In the genomic region with DNA sequence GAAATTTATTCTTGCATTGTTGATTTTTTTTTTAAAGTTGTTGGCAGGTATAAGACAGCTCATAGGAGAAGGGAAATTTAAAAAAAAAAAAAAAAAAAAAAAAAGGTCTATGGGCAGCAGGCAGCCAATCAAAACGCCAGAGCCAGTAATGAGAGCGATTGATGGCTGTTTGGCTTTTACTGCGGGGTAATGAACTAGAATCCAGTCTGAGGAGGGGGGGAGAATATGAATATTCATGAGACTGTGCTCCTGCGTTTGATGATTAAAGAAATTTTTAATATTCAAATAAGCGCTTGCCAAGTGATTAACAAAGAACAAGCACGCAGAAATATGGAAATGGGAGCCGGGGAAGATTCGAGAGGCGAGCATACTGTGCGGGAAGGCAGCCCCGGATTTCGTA, we compare ENCODE assay signal across 21 mouse cellular contexts. TPM values are rescaled to one million over a fixed set of nuclear protein-coding genes. Genes with fewer than 3 reads are reported as not detected.
DNase-seq lines count a peak whose midpoint lies in the region; ATAC-seq and TF ChIP-seq lines count a peak whose summit lies in the region.
"Had no signal": no experiment of that assay in that cellular context is flagged by ENCODE, and none has a peak within 500 bp of the region (broad histone marks: within the 10 kb centered on the region; RNA-seq: fewer than 3 reads in every experiment).

No protein-coding gene starts in this region.

- H3K27ac ChIP-seq in midbrain, embryonic 12.5 days (replicated peaks): 0 out of 2 replicates have a peak overlapping the region, but pooled peaks have one; percentile 61
- H3K27ac ChIP-seq in midbrain, embryonic 10.5 days (replicated peaks): no peak overlapping the region
- peak overlapping the region; percentile 89 for H3K27ac ChIP-seq in forebrain, embryonic 14.5 days (ENCODE audit: low read depth, low read length)
- peak overlapping the region; percentile 59; the same call in 1 of the 2 replicates for H3K27ac ChIP-seq in hindbrain, embryonic 16.5 days (ENCODE audit: low read depth, low read length)
- H3K27ac ChIP-seq in neural tube, embryonic 14.5 days (ENCODE audit: low read depth, low read length): peak overlapping the region; percentile 74; the same call in 1 of the 2 replicates
- no peak overlapping the region for H3K27ac ChIP-seq in heart, adult 2 months
- H3K27ac ChIP-seq: embryonic facial prominence, embryonic 10.5 days; heart, embryonic 13.5 days; liver, embryonic 14.5 days had no signal

- no peak for TF ChIP-seq CTCF in heart, adult 2 months (IDR thresholded peaks at IDR 0.05)

- no peak overlapping the region for H3K4me3 ChIP-seq in midbrain, embryonic 12.5 days
- H3K4me3 ChIP-seq in midbrain, embryonic 10.5 days: no peak overlapping the region
- H3K4me3 ChIP-seq in forebrain, embryonic 14.5 days (ENCODE audit: low read depth, low read length): no peak overlapping the region
- no peak overlapping the region for H3K4me3 ChIP-seq in hindbrain, embryonic 16.5 days (ENCODE audit: low read length)
- H3K4me3 ChIP-seq in neural tube, embryonic 14.5 days (ENCODE audit: low read depth, low read length): no peak overlapping the region
- H3K4me3 ChIP-seq in heart, adult 2 months: no peak overlapping the region
- H3K4me3 ChIP-seq: embryonic facial prominence, embryonic 10.5 days; heart, embryonic 13.5 days; limb, embryonic 12.5 days; megakaryocyte, embryonic 14.5 days had no signal

- H3K79me2 ChIP-seq in heart, adult 2 months (replicated peaks; ENCODE audit: control insufficient read depth, insufficient read depth, low read length): no peaks in the 10 kb centered on the region

- H3K36me3 ChIP-seq in midbrain, embryonic 12.5 days: no peaks in the 10 kb centered on the region
- peaks cover 3% of the 10 kb centered on the region; the same call in 1 of the 2 replicates for H3K36me3 ChIP-seq in midbrain, embryonic 10.5 days
- no peaks in the 10 kb centered on the region for H3K36me3 ChIP-seq in forebrain, embryonic 14.5 days (ENCODE audit: control insufficient read depth, insufficient read depth, low read length)
- H3K36me3 ChIP-seq in hindbrain, embryonic 16.5 days (ENCODE audit: control insufficient read depth, insufficient read depth, low read length): no peaks in the 10 kb centered on the region
- H3K36me3 ChIP-seq in neural tube, embryonic 14.5 days (ENCODE audit: control insufficient read depth, insufficient read depth, low read length): no peaks in the 10 kb centered on the region
- H3K36me3 ChIP-seq in heart, adult 2 months (ENCODE audit: control insufficient read depth, insufficient read depth, low read length): no peaks in the 10 kb centered on the region
- H3K36me3 ChIP-seq: heart, embryonic 13.5 days; limb, embryonic 12.5 days had no signal

- no peaks in the 10 kb centered on the region for H3K9me3 ChIP-seq in midbrain, embryonic 12.5 days
- H3K9me3 ChIP-seq in midbrain, embryonic 10.5 days (replicated peaks): no peaks in the 10 kb centered on the region
- H3K9me3 ChIP-seq in forebrain, embryonic 14.5 days (replicated peaks; ENCODE audit: control insufficient read depth, low read length): no peaks in the 10 kb centered on the region
- H3K9me3 ChIP-seq in hindbrain, embryonic 16.5 days (ENCODE audit: control insufficient read depth, low read length): no peaks in the 10 kb centered on the region
- no peaks in the 10 kb centered on the region for H3K9me3 ChIP-seq in neural tube, embryonic 14.5 days (ENCODE audit: control insufficient read depth, low read length)
- H3K9me3 ChIP-seq: heart, embryonic 13.5 days; limb, embryonic 12.5 days had no signal

- no peak for TF ChIP-seq EP300 in heart, adult 2 months (IDR thresholded peaks at IDR 0.05; ENCODE audit: insufficient read depth, low read depth, low read length)

- peaks cover 82% of the 10 kb centered on the region for H3K4me1 ChIP-seq in midbrain, embryonic 12.5 days
- H3K4me1 ChIP-seq in midbrain, embryonic 10.5 days: peaks cover 66% of the 10 kb centered on the region
- peaks cover 79% of the 10 kb centered on the region for H3K4me1 ChIP-seq in forebrain, embryonic 14.5 days (ENCODE audit: control insufficient read depth, insufficient read depth, low read length)
- H3K4me1 ChIP-seq in hindbrain, embryonic 16.5 days (ENCODE audit: control insufficient read depth, insufficient read depth, low read depth, low read length): peaks cover 41% of the 10 kb centered on the region
- peaks cover 70% of the 10 kb centered on the region for H3K4me1 ChIP-seq in neural tube, embryonic 14.5 days (ENCODE audit: control insufficient read depth, insufficient read depth, low read length)
- no peaks in the 10 kb centered on the region for H3K4me1 ChIP-seq in heart, adult 2 months (ENCODE audit: control insufficient read depth, insufficient read depth, low read length)
- H3K4me1 ChIP-seq: megakaryocyte, embryonic 14.5 days had no signal

- intact Hi-C loops in heart, adult 2 months (cut with DNase I): no loop called here

- WGBS in midbrain, embryonic 12.5 days: 49% methylated on average over 12 of the region's 12 CpGs
- 55% methylated on average over 12 of the region's 12 CpGs for WGBS in midbrain, embryonic 10.5 days
- WGBS in forebrain, embryonic 14.5 days: 6% methylated on average over 12 of the region's 12 CpGs
- WGBS in hindbrain, embryonic 16.5 days: 22% methylated on average over 12 of the region's 12 CpGs
- 17% methylated on average over 12 of the region's 12 CpGs for WGBS in neural tube, embryonic 14.5 days
- WGBS in heart, adult 2 months: 70% methylated on average over 12 of the region's 12 CpGs

- ATAC-seq in midbrain, embryonic 12.5 days (ENCODE audit: low FRiP score, low read depth): no peak
- ATAC-seq in forebrain, embryonic 14.5 days: peak; percentile 77
- no peak; the same call in 1 of the 2 replicates for ATAC-seq in hindbrain, embryonic 16.5 days
- peak; percentile 67 for ATAC-seq in neural tube, embryonic 14.5 days (ENCODE audit: low read depth)
- ATAC-seq: lung, postnatal 0 days had no signal

- no peak overlapping the region for H3K9ac ChIP-seq in midbrain, embryonic 12.5 days (replicated peaks)
- H3K9ac ChIP-seq in forebrain, embryonic 14.5 days (ENCODE audit: low read length): no peak overlapping the region
- H3K9ac ChIP-seq in hindbrain, embryonic 16.5 days (ENCODE audit: low read depth, low read length): no peak overlapping the region
- no peak overlapping the region for H3K9ac ChIP-seq in neural tube, embryonic 14.5 days (replicated peaks; ENCODE audit: low read depth, low read length)
- H3K9ac ChIP-seq in heart, adult 2 months (ENCODE audit: low read depth, low read length): no peak overlapping the region
- H3K9ac ChIP-seq: heart, embryonic 13.5 days; limb, embryonic 12.5 days; liver, embryonic 14.5 days had no signal

- no peaks in the 10 kb centered on the region; the same call in 1 of the 2 replicates for H3K27me3 ChIP-seq in midbrain, embryonic 12.5 days
- H3K27me3 ChIP-seq in midbrain, embryonic 10.5 days (ENCODE audit: low read depth, poor library complexity, severe bottlenecking): peaks cover 31% of the 10 kb centered on the region
- H3K27me3 ChIP-seq in forebrain, embryonic 14.5 days (replicated peaks; ENCODE audit: control insufficient read depth, insufficient read depth, low read length): no peaks in the 10 kb centered on the region
- H3K27me3 ChIP-seq in hindbrain, embryonic 16.5 days (replicated peaks; ENCODE audit: control insufficient read depth, insufficient read depth, low read length): no peaks in the 10 kb centered on the region
- H3K27me3 ChIP-seq in neural tube, embryonic 14.5 days (ENCODE audit: control insufficient read depth, insufficient read depth, low read length): no peaks in the 10 kb centered on the region
- H3K27me3 ChIP-seq in heart, adult 2 months (ENCODE audit: control insufficient read depth, insufficient read depth, low read length): no peaks in the 10 kb centered on the region
- H3K27me3 ChIP-seq: CH12.LX; limb, embryonic 12.5 days had no signal

- no peak for DNase-seq in midbrain, embryonic 10.5 days (ENCODE audit: low spot score)
- DNase-seq in forebrain, embryonic 14.5 days (ENCODE audit: low spot score): peak; percentile 93
- no peak for DNase-seq in lung, postnatal 36 days
- DNase-seq in heart, adult 2 months: no peak
- DNase-seq in cerebellum, adult 9-11 months: no peak
- DNase-seq: cerebellum, postnatal 14 days; heart, postnatal 4 days; kidney, adult 11 months; kidney, postnatal 14 days; layer of hippocampus, adult 9-11 months; thymus, postnatal 4 days had no signal

- no peak overlapping the region for H3K4me2 ChIP-seq in midbrain, embryonic 12.5 days (replicated peaks)
- peak overlapping the region; percentile 49 for H3K4me2 ChIP-seq in forebrain, embryonic 14.5 days (ENCODE audit: low read length)
- peak overlapping the region; percentile 35 for H3K4me2 ChIP-seq in hindbrain, embryonic 16.5 days (ENCODE audit: low read length)
- H3K4me2 ChIP-seq in neural tube, embryonic 14.5 days (ENCODE audit: low read depth, low read length): peak overlapping the region; percentile 42; the same call in 1 of the 2 replicates

- no peak for TF ChIP-seq POLR2A in heart, adult 2 months (IDR thresholded peaks at IDR 0.05; ENCODE audit: insufficient read depth, low read depth, low read length)

RNA-seq across cellular contexts. Expression of gene Bcl11b, which starts 32.8 kb away (rescaled TPM):
- polyA plus RNA-seq in midbrain, embryonic 12.5 days (2016; fragmentation: Nextera tagmentation; extraction: Ambion mirVana): 16.1 and 19.5 TPM in 2 replicates
- 2.5 and 3.9 TPM in 2 replicates for polyA plus RNA-seq in midbrain, embryonic 10.5 days (2016; fragmentation: Nextera tagmentation; extraction: Ambion mirVana)
- 76.7 and 86.5 TPM in 2 replicates for polyA plus RNA-seq in forebrain, embryonic 14.5 days (2014; fragmentation: Nextera tagmentation; extraction: Ambion mirVana)
- 12.0 and 16.7 TPM in 2 replicates for polyA plus RNA-seq in hindbrain, embryonic 16.5 days (2015; fragmentation: Nextera tagmentation; extraction: Ambion mirVana)
- 38.0 and 38.2 TPM in 2 replicates for polyA plus RNA-seq in neural tube, embryonic 14.5 days (2014; fragmentation: Nextera tagmentation; extraction: Ambion mirVana)
- total RNA-seq in heart, adult 2 months (2021): 1 to 10 TPM in 1 of 2 experiments, under 1 TPM in 1; 0.77 to 1.3 TPM
- polyA plus RNA-seq in heart, adult 2 months (2012; rRNA removed): 0.64 and 1.1 TPM in 2 replicates
- total RNA-seq: CH12.LX had no signal

Comparison
In these comparisons a context has a peak if more than half of its experiments do, and no peak if none do; other contexts are left out.
1. H3K27ac ChIP-seq: peak in midbrain, embryonic 12.5 days (single experiment), forebrain, embryonic 14.5 days (single experiment), hindbrain, embryonic 16.5 days (single experiment) and neural tube, embryonic 14.5 days (single experiment); none in midbrain, embryonic 10.5 days (single experiment) and heart, adult 2 months (single experiment).
2. ATAC-seq: peak in forebrain, embryonic 14.5 days (single experiment) and neural tube, embryonic 14.5 days (single experiment); none in midbrain, embryonic 12.5 days (single experiment) and hindbrain, embryonic 16.5 days (single experiment).